Mouse (Mus musculus) midbrain, embryonic 14.5 days (tissue): ENCODE data around the gene Muc15. TPM values are rescaled to one million over a fixed set of nuclear protein-coding genes. Genes with fewer than 3 reads are reported as not detected.

Experiments
- ATAC-seq: fragments of 200-750 bp; cut with Nextera tagmentation; 2 replicates; pipeline ENCODE4 v1.8.0; 2017; ENCODE audit warnings: moderate number of reproducible peaks, moderate library complexity; ENCODE audit not compliant: low FRiP score, low TSS enrichment
- DNase-seq: peaks from one replicate; pipeline ENCODE4 v3.0.0-alpha.2; 2015
- H3K27ac ChIP-seq: fragments of 300-500 bp; sonication (generic); replicated peaks from 2 replicates; pipeline ENCODE4 v1.5.1; 2014; ENCODE audit warnings: mild to moderate bottlenecking, low read depth, low read length, moderate library complexity
- H3K27me3 ChIP-seq: fragments of 300-500 bp; sonication (generic); 2 replicates; pipeline ENCODE4 v1.6.1; 2014; ENCODE audit warnings: low read length, control low read depth, mixed read lengths; ENCODE audit not compliant: control insufficient read depth, insufficient read depth
- H3K36me3 ChIP-seq: fragments of 300-500 bp; sonication (generic); 2 replicates; pipeline ENCODE4 v1.6.1; 2014; ENCODE audit warnings: low read length, control low read depth; ENCODE audit not compliant: control insufficient read depth, insufficient read depth
- H3K4me1 ChIP-seq: fragments of 300-500 bp; sonication (generic); 2 replicates; pipeline ENCODE4 v1.6.1; 2014; ENCODE audit warnings: mild to moderate bottlenecking, antibody characterized with exemption, low read length, control low read depth; ENCODE audit not compliant: control insufficient read depth, insufficient read depth
- H3K4me2 ChIP-seq: fragments of 300-500 bp; sonication (generic); 2 replicates; pipeline ENCODE4 v1.6.1; 2014; ENCODE audit warnings: mild to moderate bottlenecking, low read length, moderate library complexity
- H3K4me3 ChIP-seq: fragments of 300-500 bp; sonication (generic); replicated peaks from 2 replicates; pipeline ENCODE4 v1.5.1; 2014; ENCODE audit warnings: low read depth, low read length
- H3K9ac ChIP-seq: fragments of 300-500 bp; sonication (generic); replicated peaks from 2 replicates; pipeline ENCODE4 v1.6.1; 2014; ENCODE audit warnings: mild to moderate bottlenecking, low read length, moderate library complexity
- H3K9me3 ChIP-seq: fragments of 300-500 bp; sonication (generic); 2 replicates; pipeline ENCODE4 v1.6.1; 2016; ENCODE audit warnings: low read length, control low read depth, mixed read lengths; ENCODE audit not compliant: control insufficient read depth
- whole genome bisulfite sequencing: fragments of 180-500 bp; shearing (Covaris S2); extraction: QIAGEN DNeasy Blood & Tissue Kit; methylation state at CpG from one replicate; pipeline ENCODE4 v1.1.7; 2014; 5-methylcytosine and 5-hydroxymethylcytosine counted together
- polyA plus RNA-seq: library from polyadenylated mRNA; unstranded; fragments of >200 nt; fragmentation: Nextera tagmentation; extraction: Ambion mirVana; gene quantifications from 2 replicates; pipeline ENCODE4 v1.2.1, GENCODE M21; 2014

Muc15 gene
- polyA plus RNA-seq, 1 experiment from 2014 or later: not detected

DNA sequence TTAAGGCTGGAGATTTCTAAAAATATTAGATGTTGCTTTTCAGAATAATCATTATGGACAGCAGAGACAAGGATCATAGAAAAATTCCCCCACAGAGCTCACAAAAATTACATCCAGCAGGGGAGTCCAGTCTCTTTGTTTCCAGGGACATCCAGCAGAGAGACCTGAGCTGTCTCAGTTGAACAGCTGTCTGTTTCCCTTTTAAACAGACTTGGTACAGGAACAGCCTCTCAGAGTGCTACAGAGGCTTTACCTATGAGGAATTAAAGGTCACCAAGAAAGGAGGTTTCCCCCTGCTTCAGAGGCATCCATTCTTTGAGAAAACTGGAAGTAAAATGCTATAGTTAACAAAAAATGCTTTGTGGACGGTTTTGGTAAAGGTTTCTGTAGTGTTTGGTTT is 19.4 kb downstream of the Muc15 start:
- Histone ChIP-seq H3K27me3 (no peaks in the 10 kb centered on the region), H3K4me1 (no peaks in the 10 kb centered on the region), H3K9ac (no peak overlapping the region), H3K27ac (no peak overlapping the region), H3K36me3 (no peaks in the 10 kb centered on the region), H3K9me3 (no peaks in the 10 kb centered on the region), H3K4me2 (no peak overlapping the region), H3K4me3 (no peak overlapping the region)
- 55% methylated on average over 1 of the region's 1 CpGs for WGBS
- ATAC-seq (0 out of 2 replicates have a peak, but pooled peaks have one; percentile 55), DNase-seq (peak; percentile 27)

DNA sequence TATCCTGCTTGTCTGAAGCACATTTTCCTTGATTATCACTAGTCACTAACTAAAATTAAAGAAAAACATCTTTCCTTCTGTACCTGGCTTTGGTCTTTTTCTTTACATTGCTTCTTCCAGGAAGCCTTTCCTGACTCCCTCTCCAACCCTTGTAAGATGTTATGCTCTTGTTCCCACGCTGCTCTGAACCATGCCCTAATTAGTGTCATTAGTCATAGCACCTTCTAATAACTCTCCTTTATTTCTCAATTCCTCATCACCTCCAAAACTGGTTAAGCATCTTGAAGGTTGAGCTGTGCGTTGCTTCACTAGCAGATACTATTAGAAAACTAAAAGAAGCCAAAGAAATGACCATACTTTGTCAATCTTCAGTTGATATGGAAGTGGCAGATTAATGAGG is 36.4 kb downstream of the Muc15 start:
- H3K27me3 ChIP-seq: no peaks in the 10 kb centered on the region
- H3K9ac ChIP-seq: no peak overlapping the region
- no peak for DNase-seq
- H3K9me3 ChIP-seq: no peaks in the 10 kb centered on the region
- WGBS: 93% methylated on average over 2 of the region's 2 CpGs
- no peaks in the 10 kb centered on the region for H3K36me3 ChIP-seq
- no peak overlapping the region for H3K4me2 ChIP-seq
- H3K4me3 ChIP-seq: no peak overlapping the region
- H3K27ac ChIP-seq: no peak overlapping the region
- ATAC-seq: no peak
- no peaks in the 10 kb centered on the region for H3K4me1 ChIP-seq

DNA sequence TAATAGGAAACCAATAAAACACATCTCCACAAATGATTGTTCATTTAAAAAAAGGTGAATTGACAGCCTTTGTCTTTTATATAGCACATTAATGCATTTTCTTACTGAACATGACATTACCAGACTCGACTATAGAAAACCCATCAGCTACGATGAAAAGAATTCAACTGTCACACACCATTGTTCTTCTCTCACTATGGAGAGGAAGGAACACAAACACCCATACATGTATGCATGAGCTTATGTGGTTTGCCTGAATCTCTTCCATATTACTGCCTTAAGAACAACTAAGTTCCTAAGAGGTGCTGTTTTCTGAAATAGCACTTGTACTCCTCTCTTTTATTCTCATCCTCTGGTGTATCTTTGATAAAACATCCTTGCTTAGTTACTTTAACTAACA is 38.3 kb downstream of the Muc15 start:
- H3K9ac ChIP-seq: no peak overlapping the region
- no peak for DNase-seq

DNA sequence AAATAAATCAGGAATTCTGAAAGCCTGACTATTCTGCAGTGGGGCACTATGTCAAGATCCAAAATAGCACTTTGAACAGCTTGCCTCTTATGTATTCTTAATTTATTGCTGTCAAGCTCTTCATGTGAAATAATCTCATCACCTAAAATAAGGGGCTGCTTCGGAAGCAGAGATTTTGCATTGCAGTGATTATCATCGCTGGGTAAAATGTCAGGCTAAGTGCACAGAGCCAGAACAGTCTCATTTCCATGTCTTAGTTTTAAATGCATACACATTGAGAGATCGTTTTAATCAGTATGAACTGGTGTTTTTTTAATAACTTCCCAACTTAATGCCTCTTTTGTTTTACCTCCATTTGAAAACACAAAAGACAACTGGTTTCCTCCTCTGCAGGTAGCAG is 66.3 kb downstream of the Muc15 start:
- no peak overlapping the region for H3K4me3 ChIP-seq
- no peak overlapping the region for H3K9ac ChIP-seq
- no peaks in the 10 kb centered on the region for H3K4me1 ChIP-seq
- 75% methylated on average over 3 of the region's 3 CpGs for WGBS
- no peaks in the 10 kb centered on the region for H3K36me3 ChIP-seq
- no peaks in the 10 kb centered on the region for H3K9me3 ChIP-seq
- no peak overlapping the region for H3K27ac ChIP-seq
- DNase-seq (no peak), ATAC-seq (no peak)
- no peaks in the 10 kb centered on the region for H3K27me3 ChIP-seq
- H3K4me2 ChIP-seq: no peak overlapping the region

More for the DNA sequence above, 38.3 kb downstream of the Muc15 start:
- Histone ChIP-seq H3K4me1 (no peaks in the 10 kb centered on the region), H3K36me3 (no peaks in the 10 kb centered on the region), H3K4me3 (no peak overlapping the region), H3K9me3 (no peaks in the 10 kb centered on the region), H3K27ac (no peak overlapping the region), H3K4me2 (no peak overlapping the region), H3K27me3 (no peaks in the 10 kb centered on the region)
- no peak for ATAC-seq
- 25% methylated on average over 2 of the region's 2 CpGs for WGBS

Other genes starting within 250 kb of the Muc15 start
- gene Slc5a12, start 124.0 kb upstream of the Muc15 start, polyA plus RNA-seq: not detected in 2 replicates
- 0.59 and 0.72 TPM in 2 replicates for gene Ano3, start 229.6 kb downstream of the Muc15 start, polyA plus RNA-seq